Mouse (Mus musculus) MEL (cell line): ENCODE measurements around the gene Cela2a.

Source experiments
- CTCF ChIP-seq, 3 experiments: IDR thresholded peaks in 2 of 3; conservative IDR thresholded peaks in 1 of 3; 2 replicates each; pipeline ENCODE4 v1.5.1; 2011 to 2012; ENCODE audit warnings: low read length in 3 of 3, low read depth in 2 of 3, mild to moderate bottlenecking in 2 of 3, improper control_type of control experiment in 1 of 3, inconsistent platforms in 1 of 3, mixed read lengths in 1 of 3, moderate library complexity in 1 of 3; ENCODE audit not compliant: control insufficient read depth in 1 of 3, insufficient read depth in 1 of 3, poor library complexity in 1 of 3, severe bottlenecking in 1 of 3
- ETS1 ChIP-seq: IDR thresholded peaks from 2 replicates; pipeline ENCODE4 v1.6.1; 2012; ENCODE audit warnings: low read depth, mild to moderate bottlenecking, inconsistent platforms, low read length, improper control_type of control experiment, moderate library complexity
- GABPA ChIP-seq: IDR thresholded peaks from 2 replicates; pipeline ENCODE4 v1.6.1; 2012; ENCODE audit warnings: low read depth, mild to moderate bottlenecking, inconsistent platforms, low read length, improper control_type of control experiment, moderate library complexity
- GATA1 ChIP-seq: IDR thresholded peaks from 2 replicates; pipeline ENCODE4 v1.6.1; 2011; ENCODE audit warnings: low read depth, low read length, improper control_type of control experiment
- MAX ChIP-seq: IDR thresholded peaks from 2 replicates; pipeline ENCODE4 v1.6.1; 2011; ENCODE audit warnings: low read length, improper control_type of control experiment
- MAZ ChIP-seq: IDR thresholded peaks from 2 replicates; pipeline ENCODE4 v1.6.1; 2012; ENCODE audit warnings: low read depth, mild to moderate bottlenecking, inconsistent platforms, low read length, improper control_type of control experiment
- MYC ChIP-seq: IDR thresholded peaks from 2 replicates; pipeline ENCODE4 v1.6.1; 2011; ENCODE audit warnings: low read depth, mild to moderate bottlenecking, low read length, improper control_type of control experiment, moderate library complexity
- POLR2A ChIP-seq, 2 experiments: IDR thresholded peaks; 2 replicates each; pipeline ENCODE4 v1.6.1; 2011 to 2012; ENCODE audit warnings: low read length in 2 of 2, mild to moderate bottlenecking in 2 of 2, control low read depth in 1 of 2, improper control_type of control experiment in 1 of 2, low read depth in 1 of 2, moderate library complexity in 1 of 2; ENCODE audit not compliant: control insufficient read depth in 1 of 2, insufficient read depth in 1 of 2, poor library complexity in 1 of 2
- POLR2AphosphoS5 ChIP-seq: IDR thresholded peaks from 2 replicates; pipeline ENCODE4 v1.6.1; 2012; ENCODE audit warnings: low read depth, borderline replicate concordance, mild to moderate bottlenecking, inconsistent platforms, low read length, moderate library complexity, mixed read lengths
- RAD21 ChIP-seq: IDR thresholded peaks from 2 replicates; pipeline ENCODE4 v1.6.1; 2011; ENCODE audit warnings: mild to moderate bottlenecking, low read depth, low read length, improper control_type of control experiment
- TCF12 ChIP-seq: IDR thresholded peaks from 2 replicates; pipeline ENCODE4 v1.6.1; 2014; ENCODE audit warnings: low read depth, mild to moderate bottlenecking, inconsistent platforms, low read length, improper control_type of control experiment, moderate library complexity
- USF2 ChIP-seq, 2 experiments: IDR thresholded peaks; 2 replicates each; pipeline ENCODE4 v1.6.1; 2011 to 2012; ENCODE audit warnings: improper control_type of control experiment in 2 of 2, low read length in 2 of 2, borderline replicate concordance in 1 of 2, inconsistent platforms in 1 of 2, low read depth in 1 of 2, mild to moderate bottlenecking in 1 of 2; ENCODE audit not compliant: insufficient read depth in 1 of 2
- ZC3H11A ChIP-seq: IDR thresholded peaks from 2 replicates; pipeline ENCODE4 v1.6.1; 2012; ENCODE audit warnings: low read depth, mild to moderate bottlenecking, inconsistent platforms, low read length, improper control_type of control experiment

DNA sequence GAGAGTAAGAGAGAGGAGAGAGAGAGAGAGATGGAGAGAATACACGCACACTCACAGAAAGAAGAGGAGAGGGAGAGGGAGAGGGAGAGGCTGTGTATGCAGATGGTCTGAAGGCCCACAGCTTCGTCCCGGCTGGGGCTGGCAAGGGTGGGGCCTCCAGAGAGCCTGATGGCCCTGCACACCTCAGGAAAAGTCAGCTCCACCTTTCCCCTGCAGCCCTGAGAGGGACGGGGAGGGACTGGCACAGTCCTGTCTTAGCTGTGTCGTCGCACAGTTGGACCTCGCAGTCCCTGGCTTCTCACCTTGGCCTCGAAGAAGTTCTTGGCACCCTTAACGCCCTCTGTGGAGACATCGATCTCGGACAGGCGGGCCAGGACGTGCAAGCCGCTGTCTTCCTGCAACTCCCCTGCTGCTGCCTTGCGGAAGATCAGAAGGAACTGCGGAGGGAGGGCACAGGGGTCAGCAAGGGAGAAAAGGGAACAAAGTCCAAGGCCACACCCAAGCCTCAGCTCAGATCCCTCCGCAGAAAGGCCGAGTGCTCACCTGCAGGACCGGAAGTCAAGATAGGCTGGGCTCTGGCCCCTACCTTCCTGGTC lies 34.4 kb upstream of the Cela2a start:
- no peak for TF ChIP-seq ZC3H11A
- no peak for TF ChIP-seq POLR2A (IDR thresholded peaks at IDR 0.05; ENCODE audit: control insufficient read depth in 1 of 2, insufficient read depth in 1 of 2, low read depth in 1 of 2, low read length in 2 of 2, poor library complexity in 1 of 2)
- no peak for TF ChIP-seq CTCF (IDR thresholded peaks at IDR 0.05 in 2 of 3, conservative IDR thresholded peaks at IDR 0.05 in 1 of 3; ENCODE audit: control insufficient read depth in 1 of 3, insufficient read depth in 1 of 3, low read depth in 2 of 3, low read length in 3 of 3, poor library complexity in 1 of 3, severe bottlenecking in 1 of 3)
- no peak for TF ChIP-seq MYC
- TF ChIP-seq TCF12, result no peak
- TF ChIP-seq MAX, result no peak
- no peak for TF ChIP-seq RAD21
- no peak for TF ChIP-seq POLR2AphosphoS5
- TF ChIP-seq ETS1, result no peak
- TF ChIP-seq GATA1, result no peak
- no peak for TF ChIP-seq MAZ
- no peak for TF ChIP-seq GABPA
- no peak for TF ChIP-seq USF2 (IDR thresholded peaks at IDR 0.05; ENCODE audit: borderline replicate concordance in 1 of 2, insufficient read depth in 1 of 2, low read depth in 1 of 2, low read length in 2 of 2)
